In genomic region chr15:93715443-93715842, GRCm38 (mm10) we compare ENCODE assay signal across 22 mouse cellular contexts.
A peak's percentile ranks its signal among the peaks of the same experiment; 100 is the strongest.
DNase-seq lines count a peak whose midpoint lies in the region; ATAC-seq and TF ChIP-seq lines count a peak whose summit lies in the region.
"Had no signal": no experiment of that assay in that cellular context is flagged by ENCODE, and none has a peak within 500 bp of the region (broad histone marks: within the 10 kb centered on the region; RNA-seq: fewer than 3 reads in every experiment).

No protein-coding gene starts in this region.

- dilution Hi-C loops in CH12.LX (cut with MboI; ENCODE audit: extremely low pct_ligation_motif_present, extremely low pct_unique_long_range_greater_than_20kb, low sequenced_read_pairs), result no loop called here

- in situ Hi-C loops in CH12.LX (cut with MboI; ENCODE audit: low pct_ligation_motif_present, low pct_unique_long_range_greater_than_20kb, low sequenced_read_pairs), result loop anchor here (10.0 kb wide), 2 partner anchors 121 to 201 kb away; partner anchors contain the start of gene Prickle1

- H3K9me3 ChIP-seq in CH12.LX (replicated peaks; ENCODE audit: low read length), result peaks cover 52% of the 10 kb centered on the region
- H3K9me3 ChIP-seq in limb, embryonic 10.5 days (replicated peaks), result no peaks in the 10 kb centered on the region
- no peaks in the 10 kb centered on the region for H3K9me3 ChIP-seq in midbrain, embryonic 15.5 days
- H3K9me3 ChIP-seq: embryonic facial prominence, embryonic 10.5 days; embryonic facial prominence, embryonic 12.5 days; forebrain, embryonic 13.5 days; forebrain, embryonic 15.5 days had no signal

- no peak for TF ChIP-seq CTCF in CH12.LX (conservative IDR thresholded peaks at IDR 0.05 in 1 of 2, IDR thresholded peaks at IDR 0.05 in 1 of 2; ENCODE audit: low read depth in 2 of 2, low read length in 2 of 2)

- H3K27me3 ChIP-seq in CH12.LX (replicated peaks), result no peaks in the 10 kb centered on the region
- H3K27me3 ChIP-seq in limb, embryonic 10.5 days (ENCODE audit: low read depth, poor library complexity, severe bottlenecking), result no peaks in the 10 kb centered on the region
- H3K27me3 ChIP-seq in midbrain, embryonic 15.5 days (replicated peaks), result no peaks in the 10 kb centered on the region
- H3K27me3 ChIP-seq: embryonic facial prominence, embryonic 12.5 days; forebrain, embryonic 13.5 days; forebrain, embryonic 15.5 days; Patski had no signal

- DNase-seq in heart, adult 11 months, result peak; percentile 42
- no peak for DNase-seq in heart, postnatal 25 days (ENCODE audit: low spot score)
- DNase-seq in CH12.LX (ENCODE audit: extremely low read depth), result no peak
- DNase-seq in limb, embryonic 10.5 days (ENCODE audit: low spot score), result no peak
- no peak for DNase-seq in left cerebral cortex, postnatal 25 days (ENCODE audit: low spot score in 2 of 2)
- DNase-seq: adrenal gland, adult 2 months; adrenal gland, postnatal 10 days; adrenal gland, postnatal 36 days; cerebellum, adult 11-12 months; cerebellum, adult 2 months; cerebellum, adult 9-10 months; cerebellum, postnatal 10 days; cerebellum, postnatal 25 days; forebrain, postnatal 0 days had no signal

- no peak overlapping the region for H3K4me3 ChIP-seq in CH12.LX (replicated peaks in 1 of 3; ENCODE audit: low read depth in 2 of 3, low read length in 2 of 3, poor library complexity in 1 of 3)
- no peak overlapping the region for H3K4me3 ChIP-seq in limb, embryonic 10.5 days
- no peak overlapping the region for H3K4me3 ChIP-seq in midbrain, embryonic 15.5 days
- H3K4me3 ChIP-seq: embryonic facial prominence, embryonic 10.5 days; embryonic facial prominence, embryonic 12.5 days; forebrain, embryonic 13.5 days; forebrain, embryonic 15.5 days had no signal

- no peak overlapping the region for H3K27ac ChIP-seq in CH12.LX (ENCODE audit: insufficient read depth, low read depth)
- H3K27ac ChIP-seq in limb, embryonic 10.5 days, result peak overlapping the region; percentile 63; the same call in 1 of the 2 replicates
- no peak overlapping the region for H3K27ac ChIP-seq in midbrain, embryonic 15.5 days
- H3K27ac ChIP-seq: forebrain, embryonic 13.5 days; forebrain, embryonic 15.5 days had no signal

- no peak for ATAC-seq in activated CD4-positive, CD25-positive, alpha-beta regulatory T cell, adult 4 months
- no peak for ATAC-seq in midbrain, embryonic 15.5 days (replicated peaks)
- ATAC-seq: CD4-positive, CD25-positive, alpha-beta regulatory T cell, adult 4 months; forebrain, embryonic 13.5 days; forebrain, embryonic 15.5 days; forebrain, postnatal 0 days; Patski had no signal

- TF ChIP-seq RAD21 in CH12.LX (IDR thresholded peaks at IDR 0.05; ENCODE audit: low read depth, low read length), result peak; percentile 12

- no peak for TF ChIP-seq EP300 in CH12.LX (IDR thresholded peaks at IDR 0.05; ENCODE audit: low read length)

- 49% methylated on average over 4 of the region's 4 CpGs for WGBS in limb, embryonic 10.5 days
- WGBS in midbrain, embryonic 15.5 days, result 75% methylated on average over 4 of the region's 4 CpGs

- H3K36me3 ChIP-seq in CH12.LX (replicated peaks in 1 of 2; ENCODE audit: control insufficient read depth in 1 of 2, insufficient read depth in 1 of 2, low read length in 1 of 2), result no peaks in the 10 kb centered on the region
- no peaks in the 10 kb centered on the region for H3K36me3 ChIP-seq in limb, embryonic 10.5 days
- H3K36me3 ChIP-seq in midbrain, embryonic 15.5 days (replicated peaks), result no peaks in the 10 kb centered on the region
- H3K36me3 ChIP-seq: embryonic facial prominence, embryonic 10.5 days; embryonic facial prominence, embryonic 12.5 days; forebrain, embryonic 15.5 days had no signal

- no peak overlapping the region for H3K9ac ChIP-seq in CH12.LX (ENCODE audit: insufficient read depth, low read depth)
- H3K9ac ChIP-seq in midbrain, embryonic 15.5 days, result no peak overlapping the region
- H3K9ac ChIP-seq: embryonic facial prominence, embryonic 12.5 days; forebrain, embryonic 13.5 days; forebrain, embryonic 15.5 days; forebrain, postnatal 0 days had no signal

- H3K4me2 ChIP-seq in CH12.LX (ENCODE audit: insufficient read depth, low read depth, poor library complexity, severe bottlenecking), result no peak overlapping the region
- no peak overlapping the region for H3K4me2 ChIP-seq in midbrain, embryonic 15.5 days
- H3K4me2 ChIP-seq: embryonic facial prominence, embryonic 12.5 days; forebrain, embryonic 13.5 days; forebrain, embryonic 15.5 days had no signal

- H3K4me1 ChIP-seq in CH12.LX (ENCODE audit: control insufficient read depth in 1 of 2, insufficient read depth in 2 of 2), result peaks cover 0 to 6% of the 10 kb centered on the region in 2 experiments; a peak in 1 of 4 replicates
- peaks cover 32% of the 10 kb centered on the region for H3K4me1 ChIP-seq in limb, embryonic 10.5 days
- no peaks in the 10 kb centered on the region for H3K4me1 ChIP-seq in midbrain, embryonic 15.5 days
- H3K4me1 ChIP-seq: forebrain, embryonic 13.5 days; forebrain, embryonic 15.5 days had no signal

- TF ChIP-seq POLR2A in CH12.LX (IDR thresholded peaks at IDR 0.05; ENCODE audit: low read depth, low read length), result no peak

- no peaks in the 10 kb centered on the region for H3K79me2 ChIP-seq in CH12.LX (replicated peaks; ENCODE audit: control insufficient read depth, extremely low read depth, insufficient read depth, poor library complexity, severe bottlenecking)

- intact Hi-C loops in heart, postnatal 25 days (cut with DNase I), result no loop called here
- intact Hi-C loops in left cerebral cortex, postnatal 25 days (cut with DNase I), result no loop called here

TF ChIP-seq in CH12.LX, 34 proteins besides CTCF, POLR2A, EP300 and RAD21:
- no peak for TF ChIP-seq E2F4 (IDR thresholded peaks at IDR 0.05; ENCODE audit: insufficient replicate concordance, low read depth, low read length)
- no peak for TF ChIP-seq JUN (IDR thresholded peaks at IDR 0.05; ENCODE audit: insufficient read depth, low read depth, low read length)
- no peak for TF ChIP-seq ZKSCAN1 (IDR thresholded peaks at IDR 0.05; ENCODE audit: borderline replicate concordance, low read depth, low read length)
- TF ChIP-seq TCF12 (IDR thresholded peaks at IDR 0.05; ENCODE audit: low read depth, low read length), result no peak
- no peak for TF ChIP-seq HCFC1 (IDR thresholded peaks at IDR 0.05; ENCODE audit: low read depth, low read length)
- TF ChIP-seq BHLHE40 (IDR thresholded peaks at IDR 0.05; ENCODE audit: low read depth, low read length), result no peak
- no peak for TF ChIP-seq MAX (IDR thresholded peaks at IDR 0.05; ENCODE audit: low read length)
- TF ChIP-seq MAFK (IDR thresholded peaks at IDR 0.05; ENCODE audit: insufficient replicate concordance, low read length), result no peak
- no peak for TF ChIP-seq ZC3H11A (IDR thresholded peaks at IDR 0.05; ENCODE audit: low read depth, low read length)
- no peak for TF ChIP-seq CHD1 (IDR thresholded peaks at IDR 0.05; ENCODE audit: low read depth, low read length)
- no peak for TF ChIP-seq MAZ (IDR thresholded peaks at IDR 0.05; ENCODE audit: low read depth, low read length)
- TF ChIP-seq RCOR1 (conservative IDR thresholded peaks at IDR 0.05; ENCODE audit: low read depth, low read length), result no peak
- TF ChIP-seq USF1 (IDR thresholded peaks at IDR 0.05; ENCODE audit: low read depth, low read length), result no peak
- TF ChIP-seq ETS1 (conservative IDR thresholded peaks at IDR 0.05; ENCODE audit: low read depth, low read length), result no peak
- no peak for TF ChIP-seq MXI1 (IDR thresholded peaks at IDR 0.05; ENCODE audit: low read depth, low read length)
- TF ChIP-seq KAT2A (IDR thresholded peaks at IDR 0.05; ENCODE audit: insufficient replicate concordance, low read length), result no peak
TF ChIP-seq in CH12.LX: peak in this region for 0.
